Mouse (Mus musculus): ENCODE measurements around the gene AI413582.

AI413582 gene

GRCm38 (mm10) chr17:27578487-27578886 is 12.9 kb upstream of the AI413582 start:
- DNase-seq, result no peak

DNA sequence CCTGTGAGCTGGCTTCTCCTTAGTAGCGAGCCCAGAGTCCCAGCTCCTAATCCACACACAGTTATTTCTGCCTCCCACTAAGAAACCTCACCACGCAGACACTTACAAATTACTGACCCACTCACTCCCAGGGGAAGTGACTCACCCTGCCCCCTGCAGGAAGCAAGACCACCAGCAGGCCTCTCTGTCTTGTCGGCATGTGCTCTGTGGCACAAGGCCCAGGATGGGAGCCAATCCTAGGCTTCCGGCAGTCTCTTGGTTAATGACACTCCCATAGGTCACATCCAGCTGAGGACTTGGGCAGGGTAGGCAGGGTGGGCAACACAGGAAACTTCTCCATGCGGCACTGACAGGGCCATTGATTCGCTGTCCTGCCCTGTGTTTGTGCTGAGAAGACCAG is 11.9 kb upstream of the AI413582 start:
- no peak for DNase-seq

DNA sequence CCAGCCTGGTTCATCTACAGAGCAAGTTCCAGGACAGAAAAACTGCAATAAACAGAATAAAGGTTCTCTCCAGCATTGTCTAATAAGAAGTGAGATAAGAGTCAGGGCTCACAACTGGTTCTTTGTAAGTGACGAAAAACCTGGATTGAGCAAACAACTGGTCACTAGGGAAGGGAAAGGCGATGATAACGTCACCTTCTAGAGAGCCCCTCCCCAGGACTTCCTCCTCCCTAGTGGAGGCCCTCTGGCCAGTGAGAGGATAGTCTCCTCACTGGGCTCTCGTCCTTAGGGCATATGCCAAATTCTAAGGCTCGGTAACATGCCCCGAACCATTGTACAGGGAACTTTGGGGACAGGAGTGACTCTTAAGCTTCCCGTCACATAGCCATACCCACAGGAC is 10.5 kb upstream of the AI413582 start:
- no peak for DNase-seq

GRCm38 (mm10) chr17:27575116-27575776 is 9.7 kb upstream of the AI413582 start:
- no peak for DNase-seq

DNA sequence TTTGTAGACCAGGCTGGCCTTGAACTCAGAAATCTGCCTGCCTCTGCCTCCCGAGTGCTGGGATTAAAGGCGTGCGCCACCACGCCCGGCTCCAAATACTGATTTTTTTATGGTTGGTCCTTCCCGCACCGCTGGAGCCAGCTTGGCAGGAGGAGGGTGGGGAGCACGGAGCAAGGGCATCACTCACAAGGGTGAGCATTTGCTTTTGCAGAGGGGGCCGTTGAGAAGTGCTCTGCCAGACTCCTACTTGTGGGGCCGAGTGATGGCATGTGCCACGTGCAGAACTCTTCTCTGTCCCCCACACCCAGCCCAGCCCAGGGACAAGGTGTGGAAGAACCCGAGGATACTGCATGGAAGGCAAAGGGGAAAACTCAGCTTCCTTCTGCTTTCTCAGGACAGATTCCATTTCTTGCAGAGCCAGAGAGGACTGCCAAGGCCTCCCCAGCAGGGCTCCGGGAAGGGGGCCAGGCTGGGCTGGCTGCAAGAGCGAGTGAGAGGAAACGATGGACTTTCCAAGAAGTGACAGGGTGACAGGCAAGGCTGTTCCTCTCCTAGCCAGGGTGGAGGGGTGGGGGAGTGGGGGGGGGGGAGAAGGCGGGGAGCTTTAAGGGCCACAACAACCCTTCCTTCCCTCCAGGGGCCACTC is 9.0 kb upstream of the AI413582 start:
- DNase-seq, result peak; percentile 42

DNA sequence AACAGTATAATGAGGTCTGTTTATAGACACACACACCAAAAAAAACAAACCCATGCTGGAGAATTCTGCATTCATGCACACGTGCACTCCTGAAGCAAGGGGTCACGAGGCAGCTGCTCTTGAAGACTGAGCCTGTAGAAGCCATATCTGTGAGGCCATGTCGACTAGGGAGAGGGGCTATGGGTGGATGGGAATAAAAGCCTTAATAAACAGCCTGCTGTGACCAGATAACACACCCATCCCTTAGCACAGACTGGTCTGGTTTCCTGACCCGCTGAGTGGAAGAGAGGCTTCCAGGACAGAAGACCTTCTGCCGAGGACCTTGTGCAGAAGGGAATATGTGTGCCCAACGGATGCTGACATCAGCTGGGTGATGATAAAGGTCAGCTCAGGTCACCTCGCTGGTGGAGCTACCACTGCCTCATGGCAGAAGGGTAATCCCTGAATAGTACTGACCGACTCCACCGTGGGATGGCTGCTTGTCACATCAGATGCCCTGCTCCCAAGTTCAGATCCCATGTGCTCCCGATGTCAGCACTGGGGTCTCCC is 8.3 kb upstream of the AI413582 start:
- no peak for DNase-seq

DNA sequence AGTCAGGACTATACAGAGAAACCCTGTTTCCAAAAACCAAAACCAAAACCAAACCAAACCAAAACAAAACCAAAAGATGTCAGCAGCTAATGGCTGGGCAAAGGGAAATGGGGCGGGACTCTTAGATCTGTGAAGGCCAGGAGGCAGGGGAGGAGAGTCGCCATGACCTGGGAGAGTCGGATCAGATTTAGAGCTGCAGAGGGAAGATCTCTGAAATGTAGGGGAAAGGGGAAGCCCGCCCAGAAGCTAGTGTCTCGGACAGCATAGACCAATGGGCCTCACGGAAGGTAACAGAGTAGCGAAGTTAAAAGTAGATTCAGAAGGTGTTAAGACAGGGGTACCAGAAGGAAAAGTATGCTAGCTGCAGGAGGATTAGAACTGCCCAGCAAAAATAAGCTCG is 5.8 kb upstream of the AI413582 start:
- no peak for DNase-seq

GRCm38 (mm10) chr17:27568228-27568627 is 2.7 kb upstream of the AI413582 start:
- no peak for DNase-seq

GRCm38 (mm10) chr17:27565942-27566267 is 349 bp upstream of the AI413582 start:
- no peak for DNase-seq

- DNase-seq, result peak; percentile 36
These were observed 979 bp downstream of the AI413582 start for GRCm38 (mm10) chr17:27564391-27565162.

DNA sequence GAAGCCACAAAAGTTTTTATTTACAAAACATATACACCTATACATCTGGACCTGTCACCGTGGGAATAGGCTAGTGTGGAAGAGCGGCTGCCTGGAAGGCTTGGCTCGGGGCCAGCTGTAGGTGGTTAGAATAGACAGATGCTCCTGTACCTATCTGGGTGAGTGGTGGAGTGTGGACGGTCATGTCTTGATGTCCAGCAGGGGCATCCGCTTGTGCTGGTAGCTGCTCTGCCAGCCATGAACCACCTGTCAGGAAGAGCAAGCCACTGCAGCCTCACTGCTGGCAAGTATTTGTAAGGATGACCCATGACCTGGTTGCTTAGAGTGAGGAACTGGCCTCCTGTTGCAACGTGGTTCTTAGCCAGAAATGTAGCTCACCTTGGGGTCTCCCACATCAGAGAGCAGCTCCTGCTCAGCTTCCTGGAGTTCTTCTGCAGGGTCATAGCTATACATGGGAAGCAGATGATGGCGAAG is 1.7 kb downstream of the AI413582 start:
- DNase-seq, result no peak

DNA sequence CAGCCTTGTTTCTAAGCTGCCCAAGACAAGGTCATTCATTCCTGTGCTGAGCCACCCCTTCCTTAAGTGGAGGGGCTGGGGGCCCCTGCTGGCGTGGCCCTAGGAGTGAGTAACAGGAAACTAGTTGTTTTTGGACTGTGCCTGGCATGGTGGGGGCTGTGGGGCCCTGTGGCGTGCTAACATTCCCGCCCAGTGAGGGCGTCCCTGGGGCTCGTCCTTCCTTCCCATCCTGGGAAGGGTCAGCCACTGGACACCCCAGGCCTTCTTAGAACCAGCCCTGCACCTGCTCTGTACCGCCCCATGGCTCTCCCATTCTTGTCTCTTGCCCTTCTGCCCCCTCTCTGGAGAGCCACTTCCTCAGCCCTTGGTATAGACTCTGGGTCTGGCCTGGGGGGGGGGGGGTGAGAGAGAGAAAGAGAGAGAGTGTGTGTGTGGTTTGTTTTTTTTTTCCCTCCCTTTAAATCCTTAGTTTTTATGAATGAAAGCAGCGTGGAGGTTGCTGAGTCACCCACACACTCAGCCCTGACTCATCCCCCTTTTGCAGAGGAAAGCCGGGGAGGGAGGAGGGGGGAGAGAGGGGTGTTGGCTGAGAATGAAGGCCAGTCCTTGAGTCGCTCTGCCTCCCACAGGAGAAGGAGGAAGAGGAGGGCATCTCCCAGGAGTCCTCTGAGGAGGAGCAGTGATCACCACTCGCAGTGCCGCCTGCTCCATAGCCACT is 3.6 kb downstream of the AI413582 start:
- DNase-seq, result no peak

GRCm38 (mm10) chr17:27560926-27561480 is 4.6 kb downstream of the AI413582 start:
- no peak for DNase-seq

DNA sequence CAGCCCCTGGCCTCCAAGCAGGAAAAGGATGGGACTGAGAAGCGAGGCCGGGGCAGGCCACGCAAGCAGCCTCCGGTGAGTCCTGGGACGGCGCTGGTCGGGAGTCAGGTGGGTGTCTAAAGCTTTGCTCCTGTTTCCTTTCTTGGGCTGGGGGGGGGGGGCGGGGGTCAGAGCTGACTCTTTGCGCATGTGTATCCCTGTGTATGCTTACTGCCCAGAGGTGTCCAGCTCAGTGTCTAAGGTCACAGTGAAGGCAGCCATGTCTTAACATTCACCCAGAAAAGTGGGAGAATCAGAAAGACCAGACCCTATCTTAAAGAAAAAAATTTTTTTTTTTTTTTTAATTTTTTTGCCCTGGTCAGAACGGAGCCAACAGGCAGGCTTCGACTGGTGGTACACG is 6.0 kb downstream of the AI413582 start:
- no peak for DNase-seq

DNA sequence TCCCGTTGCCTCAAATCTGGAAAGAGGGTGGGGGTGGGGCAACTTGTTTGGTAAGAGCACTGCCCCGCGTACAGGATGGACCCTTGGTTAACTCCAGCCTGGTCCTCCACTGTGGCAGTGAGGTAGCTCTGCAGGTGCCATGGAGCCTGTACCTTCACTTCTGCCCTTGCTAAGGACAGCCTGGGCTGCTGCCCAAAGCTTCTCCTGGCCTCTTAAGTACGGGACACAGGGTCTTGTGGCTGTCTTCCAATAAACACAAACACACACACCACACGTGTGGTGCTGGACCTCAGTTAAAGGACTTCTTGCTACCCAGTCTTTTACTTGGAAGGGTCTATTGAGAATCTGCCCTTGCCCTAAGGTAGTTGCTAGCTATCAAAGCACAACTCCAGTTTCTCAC is 6.7 kb downstream of the AI413582 start:
- DNase-seq, result no peak

DNA sequence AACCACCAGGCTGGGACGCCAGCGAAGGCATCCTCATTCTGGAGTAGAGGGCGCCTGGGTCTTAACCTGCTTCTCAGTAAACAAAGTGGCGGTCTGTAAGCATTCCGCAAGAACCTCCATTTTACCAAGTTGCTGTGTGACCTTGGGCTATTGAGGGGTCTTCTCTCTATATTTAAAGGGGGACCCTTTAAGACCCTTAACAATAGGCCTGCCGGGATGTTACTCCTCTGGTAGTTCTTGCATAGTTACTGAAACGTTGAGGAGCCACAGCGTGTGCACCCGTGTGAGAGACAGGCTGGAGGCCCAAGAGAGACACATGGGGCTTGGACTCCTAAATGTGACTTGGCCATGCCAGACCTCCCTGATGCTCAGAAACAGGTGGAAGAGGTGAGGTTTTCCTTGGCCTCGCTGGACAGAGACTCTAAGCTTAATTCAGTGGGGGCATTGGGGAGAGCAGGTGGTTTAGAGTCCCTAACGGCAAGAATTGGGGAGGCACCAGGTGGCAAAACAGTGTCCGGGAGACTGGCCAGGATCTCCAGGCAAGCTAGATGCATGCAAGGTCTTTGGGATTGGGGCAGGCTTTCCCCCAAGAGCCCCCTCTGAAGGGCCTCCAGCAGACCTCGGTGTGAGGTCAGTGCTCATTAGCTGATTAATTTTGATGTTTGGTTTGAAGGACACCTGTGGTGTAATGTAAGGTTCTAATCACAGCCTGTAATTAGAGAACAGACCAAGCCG is 7.5 kb downstream of the AI413582 start:
- DNase-seq, result no peak

GRCm38 (mm10) chr17:27557181-27557926 is 8.2 kb downstream of the AI413582 start:
- DNase-seq, result no peak

DNA sequence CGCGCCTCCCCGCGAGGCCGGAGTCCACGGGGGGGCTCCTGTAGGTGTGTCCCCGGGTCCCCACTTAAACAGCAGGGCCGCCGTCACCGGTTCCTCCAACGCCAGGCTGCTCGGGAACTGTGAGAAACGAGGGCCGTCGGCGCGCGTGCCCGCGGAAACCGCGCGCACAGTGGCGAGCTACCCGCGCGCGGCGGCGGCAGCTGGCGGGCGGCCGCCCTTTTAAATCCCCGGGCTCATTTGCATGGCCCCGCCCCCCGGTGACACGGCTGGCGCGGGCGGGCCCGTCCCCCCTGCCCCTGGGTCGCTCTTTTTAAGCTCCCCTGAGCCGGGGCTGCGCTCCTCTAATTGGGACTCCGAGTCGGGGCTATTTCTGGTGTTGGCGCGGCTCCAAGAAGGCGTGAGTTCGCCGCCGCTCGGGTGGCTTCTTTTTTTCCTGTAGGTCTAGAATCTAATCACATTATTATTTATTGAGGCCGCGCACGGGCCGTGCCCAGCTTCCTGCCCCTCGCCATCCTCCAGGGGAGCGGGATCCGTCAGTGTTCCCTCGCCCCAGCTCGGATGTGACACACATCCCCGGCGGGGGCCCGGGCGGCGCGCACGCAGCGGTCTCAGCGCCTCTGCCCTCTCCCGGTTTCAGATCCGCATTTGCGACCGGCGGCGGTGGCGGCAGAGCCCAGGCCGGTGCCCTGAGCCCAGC is 9.1 kb downstream of the AI413582 start, which contains the start of gene Hmga1:
Gene Hmga1 (plus strand): TSS at position 183 of the 697 bp plus-strand sequence.
- peak; percentile 79 for DNase-seq

- DNase-seq, result peak; percentile 75
These were observed 9.9 kb downstream of the AI413582 start for GRCm38 (mm10) chr17:27555512-27556172.

DNA sequence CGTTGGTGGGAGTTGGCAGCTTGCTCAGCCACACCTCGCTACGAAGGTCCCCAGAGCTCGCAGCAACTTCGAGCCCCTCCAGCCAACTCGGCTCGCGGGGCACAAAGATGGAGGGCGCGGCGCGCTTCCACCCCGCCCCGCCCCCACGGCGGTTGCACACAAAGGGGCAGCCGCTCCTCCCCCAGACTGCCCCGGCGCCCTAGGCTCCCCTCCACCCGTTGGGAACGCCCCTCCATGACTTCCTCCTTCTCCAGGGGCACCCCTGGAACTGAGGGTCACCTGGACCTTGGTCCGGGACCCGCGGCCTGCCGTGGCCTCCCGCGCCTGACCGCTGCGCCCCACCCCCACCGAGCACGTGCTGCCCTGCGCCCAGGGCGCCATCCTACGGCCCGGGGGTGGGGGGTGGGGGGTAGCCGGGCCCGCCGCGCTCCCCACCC is 10.5 kb downstream of the AI413582 start:
- no peak for DNase-seq
